34 mouse cellular contexts compared by ENCODE assay signal in the genomic region with DNA sequence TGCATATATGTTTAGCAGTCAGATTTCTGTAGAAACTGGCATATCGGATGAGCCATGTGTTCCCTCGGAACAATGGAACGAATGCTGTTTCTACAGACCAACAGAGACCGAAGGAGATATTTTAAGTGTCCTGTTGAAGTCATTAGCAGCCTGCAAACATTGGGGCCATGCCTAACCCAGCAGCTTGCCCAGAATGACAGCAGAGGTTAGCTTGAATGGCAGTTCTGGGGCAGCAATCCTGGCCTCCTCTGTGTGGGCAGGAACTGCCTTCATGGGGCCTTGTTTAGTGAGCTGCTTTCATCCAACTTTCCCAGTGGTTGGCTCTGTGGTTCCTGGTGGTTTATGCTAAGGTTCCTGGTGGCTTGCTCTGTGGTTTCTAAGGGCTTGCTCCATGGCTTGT. TPM values are rescaled to one million over a fixed set of nuclear protein-coding genes. Genes with fewer than 3 reads are reported as not detected.
"Had no signal": no experiment of that assay in that cellular context is flagged by ENCODE, and none has a peak within 500 bp of the region (broad histone marks: within the 10 kb centered on the region; RNA-seq: fewer than 3 reads in every experiment).

No protein-coding gene starts in this region.

- H3K4me3 ChIP-seq: heart, embryonic 12.5 days; heart, embryonic 13.5 days; heart, embryonic 15.5 days; hindbrain, embryonic 10.5 days; hindbrain, embryonic 12.5 days; hindbrain, embryonic 13.5 days; hindbrain, embryonic 15.5 days; intestine, embryonic 15.5 days; kidney, embryonic 15.5 days; layer of hippocampus, adult 2 months; left cerebral cortex, adult 2 months had no signal

- H3K27ac ChIP-seq: heart, embryonic 13.5 days; heart, embryonic 15.5 days; hindbrain, embryonic 10.5 days; hindbrain, embryonic 12.5 days; hindbrain, embryonic 13.5 days; hindbrain, embryonic 14.5 days; hindbrain, embryonic 15.5 days; hindbrain, postnatal 0 days; intestine, embryonic 15.5 days; kidney, embryonic 15.5 days; kidney, postnatal 0 days; layer of hippocampus, adult 2 months; left cerebral cortex, adult 2 months had no signal

- DNase-seq: heart, postnatal 10 days; heart, postnatal 14 days; heart, postnatal 4 days; kidney, adult 18-20 months; kidney, adult 2 months; kidney, adult 8-10 months; kidney, adult 9 months; kidney, postnatal 10 days; kidney, postnatal 14 days; kidney, postnatal 25 days; kidney, postnatal 36 days; kidney, postnatal 4 days; layer of hippocampus, adult 9-11 months; layer of hippocampus, postnatal 36 days had no signal

RNA-seq across cellular contexts. Expression of a gene that starts 24.4 kb away (rescaled TPM):
- total RNA-seq: hematopoietic stem cell, adult 5-6 weeks had no signal

RNA-seq across cellular contexts. Expression of a gene that starts 54.5 kb away (rescaled TPM):
- total RNA-seq: hematopoietic stem cell, adult 5-6 weeks; hindbrain, postnatal 0 days; layer of hippocampus, adult 18-20 months; layer of hippocampus, adult 2 months; layer of hippocampus, adult 8-10 months; layer of hippocampus, postnatal 14 days; layer of hippocampus, postnatal 25 days; layer of hippocampus, postnatal 36 days; left cerebral cortex, adult 18-20 months; left cerebral cortex, adult 2 months had no signal
